Mouse (Mus musculus) right cerebral cortex, postnatal 25 days (tissue): ENCODE measurements around the gene Otulin.

Experiments
- DNase-seq: peaks from one replicate; pipeline ENCODE4 v3.0.0; 2022

Gene Otulin

GRCm38 (mm10) chr15:27656626-27657025 is 26.1 kb upstream of the Otulin start:
- DNase-seq: no peak

- no peak for DNase-seq
Observed at GRCm38 (mm10) chr15:27655015-27655414, 24.5 kb upstream of the Otulin start.

GRCm38 (mm10) chr15:27647686-27648085 is 17.2 kb upstream of the Otulin start:
- no peak for DNase-seq

GRCm38 (mm10) chr15:27646665-27647064 is 16.2 kb upstream of the Otulin start:
- no peak for DNase-seq

GRCm38 (mm10) chr15:27645250-27645649 is 14.8 kb upstream of the Otulin start:
- no peak for DNase-seq

GRCm38 (mm10) chr15:27642895-27643294 is 12.4 kb upstream of the Otulin start:
- DNase-seq: no peak

GRCm38 (mm10) chr15:27641171-27641570 is 10.7 kb upstream of the Otulin start:
- no peak for DNase-seq

- DNase-seq: no peak
Observed at GRCm38 (mm10) chr15:27633941-27634900, 3.7 kb upstream of the Otulin start.

- no peak for DNase-seq
Observed at GRCm38 (mm10) chr15:27629800-27630600, 493 bp downstream of the Otulin start.

- no peak for DNase-seq
Observed at GRCm38 (mm10) chr15:27629046-27629445, 1.4 kb downstream of the Otulin start.

- DNase-seq: no peak
Observed at GRCm38 (mm10) chr15:27627794-27628193, 2.7 kb downstream of the Otulin start.

- DNase-seq: no peak
Observed at GRCm38 (mm10) chr15:27626314-27626713, 4.2 kb downstream of the Otulin start.

- no peak for DNase-seq
Observed at GRCm38 (mm10) chr15:27625890-27626255, 4.6 kb downstream of the Otulin start.

- DNase-seq: peak; percentile 32
Observed at GRCm38 (mm10) chr15:27625014-27625889, 5.2 kb downstream of the Otulin start.

GRCm38 (mm10) chr15:27623286-27623685 is 7.2 kb downstream of the Otulin start:
- no peak for DNase-seq

GRCm38 (mm10) chr15:27620475-27621185 is 9.9 kb downstream of the Otulin start:
- no peak for DNase-seq

- no peak for DNase-seq
Observed at GRCm38 (mm10) chr15:27619683-27620082, 10.8 kb downstream of the Otulin start.

GRCm38 (mm10) chr15:27618778-27619533 is 11.5 kb downstream of the Otulin start:
- DNase-seq: no peak

GRCm38 (mm10) chr15:27617227-27617626 is 13.3 kb downstream of the Otulin start:
- no peak for DNase-seq

- DNase-seq: no peak
Observed at GRCm38 (mm10) chr15:27616159-27616558, 14.3 kb downstream of the Otulin start.

GRCm38 (mm10) chr15:27613255-27613654 is 17.2 kb downstream of the Otulin start:
- no peak for DNase-seq
